Mouse (Mus musculus) activated CD4-positive, CD25-positive, alpha-beta regulatory T cell, adult 4 months (primary cell): ENCODE data around the gene R3hcc1l. TPM values are rescaled to one million over a fixed set of nuclear protein-coding genes. Genes with fewer than 3 reads are reported as not detected.

ENCODE experiments used
- ATAC-seq: one replicate; pipeline ENCODE4 v1.8.0; 2017
- polyA plus RNA-seq, 2 experiments: library from polyadenylated mRNA; unstranded; fragments of 100-300 nt; shearing (Covaris generic); gene quantifications; one replicate each; pipeline ENCODE4 v1.2.1; 2017

The R3hcc1l gene
- polyA plus RNA-seq, 2 experiments from 2014 or later: 28.0 to 35.7 TPM

- no peak for ATAC-seq
Observed at GRCm38 (mm10) chr19:42602041-42602440, 83.5 kb downstream of the R3hcc1l start.

DNA sequence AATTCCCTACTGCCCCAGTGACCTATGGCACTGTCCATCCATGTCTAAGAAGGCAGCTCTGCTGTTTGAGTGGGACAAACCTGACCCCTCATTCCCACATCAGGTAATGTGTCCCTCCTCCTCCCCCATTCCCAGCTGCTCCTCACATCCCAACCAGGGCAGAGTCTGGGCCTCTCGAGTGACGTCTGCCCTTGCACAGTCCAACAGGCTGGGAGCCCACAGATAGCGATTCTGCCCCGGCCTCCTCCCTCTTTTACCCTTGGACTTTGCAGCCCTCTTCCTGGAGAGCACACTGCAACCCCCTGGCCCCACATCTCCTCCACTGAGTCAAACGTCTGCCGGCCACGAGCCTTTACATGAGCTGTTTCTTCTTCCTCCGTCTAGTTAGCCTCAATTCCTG is 84.0 kb downstream of the R3hcc1l start:
- no peak for ATAC-seq

DNA sequence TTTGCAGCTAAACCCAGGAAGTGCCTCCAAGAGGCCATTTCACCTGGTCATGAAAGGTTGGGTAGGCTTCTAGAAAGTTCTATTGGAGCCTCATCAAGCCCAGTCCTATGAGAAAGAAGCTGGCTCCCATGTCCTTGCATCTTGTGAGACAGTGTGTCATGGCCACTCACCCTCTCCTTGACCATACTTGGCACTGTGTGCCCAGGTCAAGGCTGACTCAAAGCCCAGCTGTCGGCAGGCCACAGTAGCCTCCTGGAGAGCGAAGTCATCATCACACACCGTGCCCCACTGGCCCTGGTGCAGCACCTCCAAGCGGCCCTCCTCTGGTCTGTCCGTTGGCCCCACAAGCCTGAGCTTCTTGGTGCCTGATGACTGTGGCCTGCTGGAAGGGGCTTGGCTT is 89.5 kb downstream of the R3hcc1l start:
- no peak for ATAC-seq

- ATAC-seq: no peak
Observed at GRCm38 (mm10) chr19:42609716-42610115, 91.2 kb downstream of the R3hcc1l start.

- no peak for ATAC-seq
Observed at GRCm38 (mm10) chr19:42611746-42612145, 93.2 kb downstream of the R3hcc1l start.

DNA sequence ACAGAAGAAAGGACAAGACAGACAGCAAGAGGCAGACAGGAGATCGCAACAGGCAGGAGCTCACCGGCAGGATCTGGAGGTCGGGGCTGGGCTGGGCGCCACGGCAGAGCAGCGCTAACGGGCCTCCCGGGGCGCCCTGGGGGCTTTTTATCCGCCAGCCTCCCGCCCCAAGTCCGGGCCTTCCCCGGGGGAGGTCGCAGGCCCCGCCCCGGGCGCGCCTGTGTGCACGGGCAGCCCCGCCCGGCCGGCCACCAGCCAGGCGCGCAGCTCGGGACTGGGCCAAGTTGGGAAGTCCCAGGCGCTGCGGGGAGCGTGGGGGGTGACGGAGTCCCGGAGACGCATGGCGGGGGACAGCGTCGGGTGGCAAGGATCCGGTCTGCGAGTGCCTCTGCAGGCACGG is 94.1 kb downstream of the R3hcc1l start, which contains the start of gene Loxl4:
Gene Loxl4 (minus strand): TSS at position 160 of the 400 bp plus-strand sequence.
- ATAC-seq: no peak

DNA sequence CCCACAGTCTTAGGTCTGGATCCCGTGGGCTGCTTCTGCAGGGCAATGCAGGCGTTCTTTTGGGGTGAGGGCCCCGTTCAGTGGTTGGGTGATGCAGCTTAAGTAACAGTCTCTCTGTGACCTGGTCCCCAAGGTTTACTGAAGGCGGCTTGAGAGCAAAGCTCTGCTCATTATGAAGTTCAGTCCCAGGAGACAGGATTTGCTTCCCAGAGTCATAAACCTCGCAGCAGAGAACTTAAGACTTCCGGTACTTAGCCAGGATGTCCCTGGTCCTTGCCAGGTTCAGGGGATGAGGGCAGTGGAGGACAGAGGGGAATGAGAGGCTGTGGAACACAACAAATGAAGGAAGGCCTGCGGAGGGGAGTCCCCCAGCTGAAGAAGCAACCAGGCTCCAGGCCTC is 94.6 kb downstream of the R3hcc1l start:
- ATAC-seq: no peak

- ATAC-seq: no peak
Observed at GRCm38 (mm10) chr19:42613647-42614225, 95.2 kb downstream of the R3hcc1l start.

DNA sequence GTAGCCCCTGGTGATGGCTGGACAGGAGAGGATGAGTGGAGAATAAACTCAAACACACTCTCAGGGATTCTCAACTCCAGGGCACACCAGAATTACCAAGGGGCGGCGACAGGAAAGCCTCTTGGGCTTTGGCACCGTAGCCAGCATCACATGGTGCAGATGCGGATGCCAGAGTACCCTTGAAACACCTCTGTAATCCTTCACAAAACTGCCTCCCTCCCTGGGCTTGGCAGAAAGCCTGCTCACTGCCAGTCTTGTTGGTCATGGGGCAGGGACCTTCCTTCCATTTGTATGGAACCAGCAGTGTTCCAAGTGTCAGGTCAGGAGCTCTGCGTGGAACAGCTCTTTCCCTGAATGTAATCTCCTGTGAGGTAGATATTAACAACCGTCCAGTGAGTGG is 109.5 kb downstream of the R3hcc1l start:
- ATAC-seq: no peak

GRCm38 (mm10) chr19:42631541-42631961 is 113.0 kb downstream of the R3hcc1l start:
- no peak for ATAC-seq

DNA sequence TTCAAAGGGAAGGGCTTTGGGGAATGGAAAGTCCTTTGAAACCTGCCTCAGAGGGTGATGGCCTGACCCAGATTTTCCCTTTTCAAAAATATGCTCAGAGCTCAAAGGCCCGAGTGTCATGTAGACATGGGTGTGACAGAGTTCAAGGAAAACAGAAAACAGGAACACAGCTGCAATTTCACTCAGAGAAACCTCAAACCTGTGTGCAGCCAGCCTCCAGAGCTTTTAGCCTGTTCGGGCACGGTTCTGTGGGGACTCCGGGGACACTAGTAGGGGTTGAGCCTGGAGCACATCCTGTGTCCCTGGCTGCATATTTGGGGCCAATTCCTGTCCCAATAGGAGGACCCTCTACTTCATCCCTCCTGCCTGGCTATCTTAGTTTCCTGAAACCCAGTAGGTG is 113.7 kb downstream of the R3hcc1l start:
- no peak for ATAC-seq

GRCm38 (mm10) chr19:42633650-42634049 is 115.1 kb downstream of the R3hcc1l start:
- no peak for ATAC-seq

GRCm38 (mm10) chr19:42636631-42637030 is 118.1 kb downstream of the R3hcc1l start:
- no peak for ATAC-seq

DNA sequence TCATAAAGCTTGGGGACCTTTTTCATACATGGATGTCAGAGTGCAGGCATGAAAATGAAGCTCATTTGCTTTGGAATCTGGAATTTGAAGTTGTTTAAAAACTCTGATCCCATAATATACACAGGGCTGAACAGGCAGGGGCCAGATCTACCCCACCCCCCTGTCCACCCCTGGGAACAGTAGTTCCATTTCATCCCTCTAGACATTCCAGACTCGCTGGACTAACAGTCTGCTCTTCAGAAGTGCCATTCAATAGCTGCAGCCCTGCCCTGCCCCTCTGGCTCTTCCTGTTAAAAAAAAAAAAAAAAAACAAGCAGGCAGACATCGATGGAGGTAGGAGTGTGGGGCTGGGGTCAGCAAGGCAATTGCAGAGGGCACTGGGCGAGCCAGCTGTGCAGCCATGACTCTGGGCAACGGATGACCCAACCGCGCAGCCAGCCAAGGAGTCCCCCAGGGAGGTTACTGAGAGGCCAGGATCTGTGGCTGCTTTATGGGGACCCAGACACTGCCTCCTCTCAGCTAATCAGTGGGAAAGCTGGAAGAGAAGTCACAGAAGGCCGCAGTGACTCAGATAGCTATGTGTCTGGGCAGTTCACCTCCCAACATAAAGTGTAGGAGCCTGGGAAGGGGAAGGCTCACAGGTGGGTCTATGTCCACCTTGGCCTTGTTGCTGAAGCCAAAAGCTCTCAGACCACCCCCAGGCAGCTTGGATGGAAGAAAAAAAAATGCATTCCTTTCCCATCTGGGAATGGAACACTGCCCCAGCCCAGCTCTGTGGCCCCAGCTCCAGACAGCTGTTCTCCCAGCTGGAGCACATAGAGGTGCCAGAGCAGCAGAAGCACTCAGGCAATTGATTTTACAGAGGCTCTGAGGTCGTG is 120.3 kb downstream of the R3hcc1l start:
- ATAC-seq: no peak

- ATAC-seq: no peak
Observed at GRCm38 (mm10) chr19:42639544-42639943, 121.0 kb downstream of the R3hcc1l start.

- no peak for ATAC-seq
Observed at GRCm38 (mm10) chr19:42640211-42640610, 121.7 kb downstream of the R3hcc1l start.

Other genes starting within 250 kb of the R3hcc1l start
- gene Crtac1, start 87.0 kb upstream of the R3hcc1l start, polyA plus RNA-seq: not detected
- under 1 TPM; 0.17 TPM for gene Loxl4, start 94.1 kb downstream of the R3hcc1l start, polyA plus RNA-seq
- gene Pyroxd2, start 234.0 kb downstream of the R3hcc1l start, polyA plus RNA-seq: under 1 TPM in 1 of 2 experiments, not detected in 1; 0.19 TPM